Comparison of ENCODE assay signal across 8 mouse cellular contexts in genomic region chr1:133033316-133034090, GRCm38 (mm10). TPM values are rescaled to one million over a fixed set of nuclear protein-coding genes. Genes with fewer than 3 reads are reported as not detected.
DNase-seq lines count a peak whose midpoint lies in the region; ATAC-seq and TF ChIP-seq lines count a peak whose summit lies in the region.

No protein-coding gene starts in this region.

- WGBS in heart, postnatal 0 days, result 2% methylated on average over 28 of the region's 28 CpGs
- under 1% methylated on average over 28 of the region's 28 CpGs for WGBS in liver, embryonic 15.5 days (ENCODE audit: insufficient replicate concordance)
- under 1% methylated on average over 28 of the region's 28 CpGs for WGBS in neural tube, embryonic 11.5 days

- TF ChIP-seq EP300 in heart, postnatal 0 days (IDR thresholded peaks at IDR 0.05; ENCODE audit: low read depth), result no peak

- no peaks in the 10 kb centered on the region for H3K36me3 ChIP-seq in heart, postnatal 0 days (replicated peaks; ENCODE audit: control insufficient read depth, insufficient read depth, low read length)
- no peaks in the 10 kb centered on the region for H3K36me3 ChIP-seq in liver, embryonic 15.5 days (replicated peaks)
- H3K36me3 ChIP-seq in neural tube, embryonic 11.5 days (ENCODE audit: control insufficient read depth, insufficient read depth, low read length), result no peaks in the 10 kb centered on the region

- peak overlapping the region; percentile 54 for H3K4me3 ChIP-seq in heart, postnatal 0 days (ENCODE audit: low read depth, low read length)
- H3K4me3 ChIP-seq in liver, embryonic 15.5 days (replicated peaks), result peak overlapping the region; percentile 63
- peak overlapping the region; percentile 49 for H3K4me3 ChIP-seq in neural tube, embryonic 11.5 days (ENCODE audit: low read depth, low read length)

- H3K4me2 ChIP-seq in heart, postnatal 0 days (ENCODE audit: low read depth, low read length), result peak overlapping the region; percentile 51
- H3K4me2 ChIP-seq in liver, embryonic 15.5 days, result peak overlapping the region; percentile 68
- peak overlapping the region; percentile 34 for H3K4me2 ChIP-seq in neural tube, embryonic 11.5 days (ENCODE audit: low read depth)

- TF ChIP-seq CTCF in brain, embryonic 14.5 days (IDR thresholded peaks at IDR 0.05; ENCODE audit: borderline replicate concordance, extremely low read depth, insufficient read depth, insufficient read length), result no peak
- no peak for TF ChIP-seq CTCF in heart, postnatal 0 days (IDR thresholded peaks at IDR 0.05; ENCODE audit: low read depth)

- H3K27ac ChIP-seq in heart, postnatal 0 days (ENCODE audit: low read depth), result peak overlapping the region; percentile 52
- peak overlapping the region; percentile 65 for H3K27ac ChIP-seq in liver, embryonic 15.5 days (replicated peaks)
- H3K27ac ChIP-seq in neural tube, embryonic 11.5 days (ENCODE audit: low read depth, low read length), result no peak overlapping the region

- H3K27me3 ChIP-seq in heart, postnatal 0 days (ENCODE audit: control insufficient read depth, insufficient read depth, low read length), result no peaks in the 10 kb centered on the region
- no peaks in the 10 kb centered on the region for H3K27me3 ChIP-seq in liver, embryonic 15.5 days
- no peaks in the 10 kb centered on the region for H3K27me3 ChIP-seq in neural tube, embryonic 11.5 days (ENCODE audit: control insufficient read depth, insufficient read depth, low read length)

- H3K9me3 ChIP-seq in heart, postnatal 0 days (replicated peaks; ENCODE audit: control insufficient read depth, low read length), result no peaks in the 10 kb centered on the region
- no peaks in the 10 kb centered on the region for H3K9me3 ChIP-seq in liver, embryonic 15.5 days (replicated peaks)
- no peaks in the 10 kb centered on the region for H3K9me3 ChIP-seq in neural tube, embryonic 11.5 days (ENCODE audit: control insufficient read depth, low read length)

- no peak for TF ChIP-seq POLR2A in brain, embryonic 14.5 days (IDR thresholded peaks at IDR 0.05; ENCODE audit: borderline replicate concordance, extremely low read depth, insufficient read depth, insufficient read length, poor library complexity, severe bottlenecking)

- peak; percentile 56 to 63 for DNase-seq in CD8-positive naive resting alpha-beta T cell, adult 2 months (ENCODE audit: low read depth in 2 of 2, low spot score in 2 of 2)
- DNase-seq in brain, embryonic 14.5 days (ENCODE audit: low read depth), result peak; percentile 91
- no peak for DNase-seq in heart, postnatal 0 days (ENCODE audit: low spot score)
- peak; percentile 54 to 69 for DNase-seq in kidney, postnatal 4 days
- peak; percentile 82 for DNase-seq in neural tube, embryonic 11.5 days (ENCODE audit: low spot score)
- DNase-seq in thymus, adult 18-20 months, result peak; percentile 20 to 52

- peak overlapping the region; percentile 60 for H3K9ac ChIP-seq in heart, postnatal 0 days (replicated peaks; ENCODE audit: low read depth, low read length)
- H3K9ac ChIP-seq in liver, embryonic 15.5 days, result peak overlapping the region; percentile 56
- peak overlapping the region; percentile 1; the same call in 1 of the 2 replicates for H3K9ac ChIP-seq in neural tube, embryonic 11.5 days (ENCODE audit: low read length)

- peak; percentile 71 for ATAC-seq in erythroblast, adult 5-6 weeks (replicated peaks; ENCODE audit: low FRiP score, poor library complexity, severe bottlenecking)
- ATAC-seq in heart, postnatal 0 days (ENCODE audit: insufficient read depth, low read depth), result peak; percentile 76
- peak; percentile 76 for ATAC-seq in liver, embryonic 15.5 days (ENCODE audit: insufficient read depth)
- ATAC-seq in neural tube, embryonic 11.5 days (ENCODE audit: insufficient read depth, low FRiP score, low TSS enrichment), result peak; percentile 89

- no peaks in the 10 kb centered on the region for H3K4me1 ChIP-seq in heart, postnatal 0 days (ENCODE audit: control insufficient read depth, insufficient read depth)
- peaks cover 21% of the 10 kb centered on the region for H3K4me1 ChIP-seq in liver, embryonic 15.5 days (replicated peaks)
- H3K4me1 ChIP-seq in neural tube, embryonic 11.5 days (ENCODE audit: control insufficient read depth, insufficient read depth, low read length), result no peaks in the 10 kb centered on the region

RNA-seq across cellular contexts. Expression of gene Mdm4, which starts 3.1 kb away (rescaled TPM):
- 113 and 132 TPM in 2 replicates for polyA plus RNA-seq in brain, embryonic 14.5 days (2012; rRNA removed)
- 38.2 and 53.6 TPM in 2 replicates for total RNA-seq in erythroblast, adult 5-6 weeks (2015; ENCODE audit: low replicate concordance)
- total RNA-seq in erythroblast, adult 5-6 weeks (2017; ENCODE audit: low replicate concordance), result 69.9 and 74.2 TPM in 2 replicates
- 29.5 and 42.2 TPM in 2 replicates for total RNA-seq in heart, postnatal 0 days (2014; rRNA removed; ENCODE audit: low replicate concordance)
- 11.9 and 13.4 TPM in 2 replicates for polyA plus RNA-seq in heart, postnatal 0 days (2015; fragmentation: Nextera tagmentation; extraction: Ambion mirVana)
- 14.1 and 15.7 TPM in 2 replicates for polyA plus RNA-seq in liver, embryonic 15.5 days (2015; fragmentation: Nextera tagmentation; extraction: Ambion mirVana)
- polyA plus RNA-seq in neural tube, embryonic 11.5 days (2014; fragmentation: Nextera tagmentation; extraction: Ambion mirVana), result 41.0 and 41.2 TPM in 2 replicates

RNA-seq across cellular contexts. Expression of gene Pik3c2b, which starts 12.0 kb away (rescaled TPM):
- polyA plus RNA-seq in brain, embryonic 14.5 days (2012; rRNA removed), result 27.2 and 31.2 TPM in 2 replicates
- total RNA-seq in erythroblast, adult 5-6 weeks (2015; ENCODE audit: low replicate concordance), result 0.38 and 0.84 TPM in 2 replicates
- 0.17 and 0.56 TPM in 2 replicates for total RNA-seq in erythroblast, adult 5-6 weeks (2017; ENCODE audit: low replicate concordance)
- total RNA-seq in heart, postnatal 0 days (2014; rRNA removed; ENCODE audit: low replicate concordance), result 16.3 and 17.4 TPM in 2 replicates
- polyA plus RNA-seq in heart, postnatal 0 days (2015; fragmentation: Nextera tagmentation; extraction: Ambion mirVana), result 7.6 and 7.8 TPM in 2 replicates
- 0.77 TPM in 2 replicates for polyA plus RNA-seq in liver, embryonic 15.5 days (2015; fragmentation: Nextera tagmentation; extraction: Ambion mirVana)
- 14.6 and 15.4 TPM in 2 replicates for polyA plus RNA-seq in neural tube, embryonic 11.5 days (2014; fragmentation: Nextera tagmentation; extraction: Ambion mirVana)

Comparison
In these comparisons a context has a peak if more than half of its experiments do, and no peak if none do; other contexts are left out.
1. H3K9ac ChIP-seq: peak in every context shown above with its lines; median percentile 60 in heart, postnatal 0 days; 56 in liver, embryonic 15.5 days; 1 in neural tube, embryonic 11.5 days.